Mouse (Mus musculus): ENCODE measurements around the gene Gm13212. TPM values are rescaled to one million over a fixed set of nuclear protein-coding genes. Genes with fewer than 3 reads are reported as not detected.

The Gm13212 gene
- total RNA-seq, 1 experiment from 2014 or later = 20.5 TPM

Other genes with a start within 250 kb of the Gm13212 start
- 0.45 and 0.63 TPM in 2 replicates for gene Zfp990, start 74.4 kb upstream of the Gm13212 start, total RNA-seq (2017)
- not detected in 2 replicates for gene Zfp980, start 85.5 kb downstream of the Gm13212 start, total RNA-seq (2017)